Mouse (Mus musculus) liver, embryonic 15.5 days (tissue): Measurements from ENCODE around the gene Lnpep. TPM values are rescaled to one million over a fixed set of nuclear protein-coding genes. Genes with fewer than 3 reads are reported as not detected.

Experiments used
- ATAC-seq: fragments of 200-750 bp; cut with Nextera tagmentation; 2 replicates; pipeline ENCODE4 v1.8.0; 2017; ENCODE audit warnings: moderate number of reproducible peaks, mild to moderate bottlenecking, moderate library complexity; ENCODE audit not compliant: insufficient read depth
- H3K27ac ChIP-seq: fragments of 300-500 bp; sonication (generic); replicated peaks from 2 replicates; pipeline ENCODE4 v1.5.1; 2015; ENCODE audit warnings: mild to moderate bottlenecking, inconsistent platforms
- H3K27me3 ChIP-seq: fragments of 300-500 bp; sonication (generic); 2 replicates; pipeline ENCODE4 v1.6.1; 2015; ENCODE audit warnings: mild to moderate bottlenecking, inconsistent platforms
- H3K36me3 ChIP-seq: fragments of 300-500 bp; sonication (generic); replicated peaks from 2 replicates; pipeline ENCODE4 v1.6.1; 2015; ENCODE audit warnings: moderate library complexity, mild to moderate bottlenecking, inconsistent platforms
- H3K4me1 ChIP-seq: fragments of 300-500 bp; sonication (generic); replicated peaks from 2 replicates; pipeline ENCODE4 v1.6.1; 2015; ENCODE audit warnings: inconsistent platforms
- H3K4me2 ChIP-seq: fragments of 300-500 bp; sonication (generic); 2 replicates; pipeline ENCODE4 v1.6.1; 2015; ENCODE audit warnings: moderate library complexity, mild to moderate bottlenecking, inconsistent platforms
- H3K4me3 ChIP-seq: fragments of 300-500 bp; sonication (generic); replicated peaks from 2 replicates; pipeline ENCODE4 v1.5.1; 2015; ENCODE audit warnings: mild to moderate bottlenecking, inconsistent platforms
- H3K9ac ChIP-seq: fragments of 300-500 bp; sonication (generic); 2 replicates; pipeline ENCODE4 v1.6.1; 2015; ENCODE audit warnings: moderate library complexity, mild to moderate bottlenecking, inconsistent platforms
- H3K9me3 ChIP-seq: fragments of 300-500 bp; sonication (generic); replicated peaks from 2 replicates; pipeline ENCODE4 v1.6.1; 2016; ENCODE audit warnings: inconsistent platforms
- WGBS: fragments of 180-500 bp; shearing (Covaris S2); methylation state at CpG from one replicate; pipeline ENCODE4 v1.1.7; 2015; ENCODE audit warnings: mixed read lengths; ENCODE audit not compliant: insufficient replicate concordance; 5-methylcytosine and 5-hydroxymethylcytosine counted together
- polyA plus RNA-seq: library from polyadenylated mRNA; unstranded; fragments of >200 nt; fragmentation: Nextera tagmentation; extraction: Ambion mirVana; gene quantifications from 2 replicates; pipeline ENCODE4 v1.2.1, GENCODE M21; 2015

Lnpep gene
- polyA plus RNA-seq, 1 experiment from 2014 or later = 2.9 TPM

GRCm38 (mm10) chr17:17492116-17492515, 132.7 kb downstream of the Lnpep start:
- H3K27me3 ChIP-seq = no peaks in the 10 kb centered on the region
- H3K36me3 ChIP-seq = no peaks in the 10 kb centered on the region
- H3K4me1 ChIP-seq = no peaks in the 10 kb centered on the region
- ATAC-seq = no peak
- H3K9me3 ChIP-seq = no peaks in the 10 kb centered on the region
- no peak overlapping the region for H3K9ac ChIP-seq
- WGBS = 76% methylated on average over 8 of the region's 8 CpGs
- no peak overlapping the region for H3K27ac ChIP-seq
- H3K4me2 ChIP-seq = no peak overlapping the region
- H3K4me3 ChIP-seq = no peak overlapping the region

- ATAC-seq = no peak
- Histone ChIP-seq H3K27me3 (no peaks in the 10 kb centered on the region), H3K27ac (no peak overlapping the region), H3K36me3 (no peaks in the 10 kb centered on the region), H3K4me3 (no peak overlapping the region), H3K9me3 (no peaks in the 10 kb centered on the region), H3K4me1 (no peaks in the 10 kb centered on the region), H3K9ac (no peak overlapping the region), H3K4me2 (no peak overlapping the region)
- WGBS = 49% methylated on average over 7 of the region's 7 CpGs
These were observed 133.2 kb downstream of the Lnpep start for GRCm38 (mm10) chr17:17491622-17492001.

DNA sequence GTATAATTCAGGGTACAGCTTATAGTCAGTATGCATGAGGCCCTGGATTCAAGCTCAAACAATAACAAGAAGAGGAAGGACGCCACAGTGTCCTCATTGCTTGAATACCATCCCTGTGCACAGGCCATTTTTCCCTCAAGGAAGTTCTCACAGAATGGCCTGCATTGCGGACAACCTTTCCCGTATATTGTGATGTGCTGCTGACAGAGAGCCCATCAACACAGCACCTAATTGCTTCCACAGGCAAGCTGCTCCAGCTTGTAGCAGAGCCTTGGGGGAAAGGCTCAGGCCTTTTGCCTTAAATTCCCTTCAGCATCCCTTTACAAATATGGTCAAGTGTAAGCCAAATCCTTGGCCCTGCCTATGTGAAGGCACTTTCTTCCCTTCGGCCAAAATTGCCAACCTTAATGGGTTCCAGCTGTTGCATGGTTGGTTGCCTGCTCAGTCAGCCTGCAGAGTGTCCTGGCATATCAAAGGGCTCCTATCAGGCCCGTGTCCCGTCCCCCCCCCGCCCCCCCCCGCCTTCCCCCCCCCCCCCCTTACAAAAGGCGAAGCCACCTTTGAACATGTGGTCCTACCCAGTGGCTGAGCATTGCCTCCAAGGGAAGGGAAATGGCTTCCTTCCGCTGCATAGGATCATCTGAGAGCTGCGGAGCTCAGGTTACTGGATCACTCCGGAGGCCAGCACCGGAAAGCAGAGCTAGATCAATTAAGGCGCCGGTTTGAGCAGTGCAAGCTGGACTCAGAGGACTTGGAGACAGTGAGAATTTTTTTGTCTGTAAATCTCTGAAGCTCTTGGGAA, 133.8 kb downstream of the Lnpep start:
- ATAC-seq = no peak
- Histone ChIP-seq H3K9ac (no peak overlapping the region), H3K4me1 (no peaks in the 10 kb centered on the region), H3K4me3 (no peak overlapping the region), H3K27ac (no peak overlapping the region), H3K27me3 (no peaks in the 10 kb centered on the region), H3K4me2 (no peak overlapping the region), H3K9me3 (no peaks in the 10 kb centered on the region), H3K36me3 (no peaks in the 10 kb centered on the region)
- 40% methylated on average over 14 of the region's 15 CpGs for WGBS

DNA sequence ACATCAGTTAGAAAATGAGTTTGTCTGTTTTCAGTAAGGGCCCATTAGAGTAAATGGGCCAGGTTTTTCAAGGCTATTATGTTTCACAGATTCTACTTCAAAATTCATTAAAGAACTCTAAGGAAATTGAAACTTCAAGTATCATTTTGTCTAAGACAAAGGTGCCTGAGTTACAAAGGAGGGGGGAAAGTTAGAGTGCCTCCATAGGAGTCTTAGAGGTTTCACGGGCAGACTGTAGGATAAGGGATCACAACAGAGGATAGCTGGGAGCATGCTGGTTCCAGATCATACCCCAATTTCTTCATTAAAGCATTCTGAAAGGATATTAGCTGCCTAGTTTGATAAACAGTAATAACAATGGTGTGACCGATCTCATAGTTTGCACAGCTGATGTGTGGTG, 139.1 kb downstream of the Lnpep start:
- WGBS = 60% methylated on average over 2 of the region's 2 CpGs
- H3K27me3 ChIP-seq = no peaks in the 10 kb centered on the region
- no peak overlapping the region for H3K9ac ChIP-seq
- H3K9me3 ChIP-seq = no peaks in the 10 kb centered on the region
- H3K4me1 ChIP-seq = no peaks in the 10 kb centered on the region
- no peaks in the 10 kb centered on the region for H3K36me3 ChIP-seq
- H3K4me3 ChIP-seq = no peak overlapping the region
- ATAC-seq = no peak
- H3K4me2 ChIP-seq = no peak overlapping the region
- no peak overlapping the region for H3K27ac ChIP-seq

Other genes with a start within 250 kb of the Lnpep start
- 0.12 and 0.28 TPM in 2 replicates for gene Lix1, start 222.4 kb downstream of the Lnpep start, polyA plus RNA-seq
- not detected in 2 replicates for gene Vmn2r90, start 78.7 kb upstream of the Lnpep start, polyA plus RNA-seq
- 4.1 TPM in 2 replicates for gene Spaca6, start 202.1 kb upstream of the Lnpep start, polyA plus RNA-seq
- gene Has1, start 230.2 kb upstream of the Lnpep start, polyA plus RNA-seq = 0.03 and 0.05 TPM in 2 replicates